Mouse (Mus musculus) lung, postnatal 36 days (tissue): ENCODE data around the gene Inpp5a.

Experiments used
- DNase-seq: peaks from one replicate; pipeline ENCODE4 v3.0.0; 2022; ENCODE audit warnings: mixed read lengths

Inpp5a gene

GRCm38 (mm10) chr7:139388670-139389212 lies at the start of gene Inpp5a:
Inpp5a (plus strand) TSS chr7:139389109.
- peak; percentile 100 for DNase-seq

GRCm38 (mm10) chr7:139339184-139339583 lies 49.7 kb upstream of the Inpp5a start:
- DNase-seq = no peak

GRCm38 (mm10) chr7:139341020-139341660 lies 47.8 kb upstream of the Inpp5a start:
- no peak for DNase-seq

GRCm38 (mm10) chr7:139342809-139343208 lies 46.1 kb upstream of the Inpp5a start:
- DNase-seq = peak; percentile 32

GRCm38 (mm10) chr7:139347051-139347450 lies 41.9 kb upstream of the Inpp5a start:
- no peak for DNase-seq

GRCm38 (mm10) chr7:139350606-139351005 lies 38.3 kb upstream of the Inpp5a start:
- no peak for DNase-seq

- DNase-seq = no peak
These were observed 34.4 kb upstream of the Inpp5a start for GRCm38 (mm10) chr7:139354370-139355139.

- no peak for DNase-seq
These were observed 31.9 kb upstream of the Inpp5a start for GRCm38 (mm10) chr7:139357043-139357442.

GRCm38 (mm10) chr7:139359906-139360305 lies 29.0 kb upstream of the Inpp5a start:
- peak; percentile 45 for DNase-seq

GRCm38 (mm10) chr7:139360890-139361559 lies 27.9 kb upstream of the Inpp5a start:
- no peak for DNase-seq

- DNase-seq = no peak
These were observed 27.1 kb upstream of the Inpp5a start for GRCm38 (mm10) chr7:139361799-139362198.

GRCm38 (mm10) chr7:139362514-139362913 lies 26.4 kb upstream of the Inpp5a start:
- DNase-seq = no peak

GRCm38 (mm10) chr7:139363281-139364004 lies 25.5 kb upstream of the Inpp5a start:
- DNase-seq = no peak

- peak; percentile 83 for DNase-seq
These were observed 24.8 kb upstream of the Inpp5a start for GRCm38 (mm10) chr7:139364005-139364557.

GRCm38 (mm10) chr7:139364936-139365830 lies 23.7 kb upstream of the Inpp5a start:
- peak; percentile 56 for DNase-seq

GRCm38 (mm10) chr7:139366131-139366530 lies 22.8 kb upstream of the Inpp5a start:
- DNase-seq = no peak

GRCm38 (mm10) chr7:139366549-139366948 lies 22.4 kb upstream of the Inpp5a start:
- peak; percentile 83 for DNase-seq

GRCm38 (mm10) chr7:139368218-139368617 lies 20.7 kb upstream of the Inpp5a start:
- peak; percentile 69 for DNase-seq

GRCm38 (mm10) chr7:139368722-139369380 lies 20.1 kb upstream of the Inpp5a start:
- peak; percentile 85 for DNase-seq

GRCm38 (mm10) chr7:139369501-139370088 lies 19.3 kb upstream of the Inpp5a start:
- no peak for DNase-seq
